Mouse (Mus musculus) frontal cortex, adult (tissue): Measurements from ENCODE around the gene Chst11.
A peak's percentile ranks its signal among the peaks of the same experiment; 100 is the strongest.

Experiments used
- ATAC-seq: cut with Nextera tagmentation; 2 replicates; pipeline ENCODE4 v1.9.2; 2017; ENCODE audit warnings: mild to moderate bottlenecking, moderate library complexity, mixed read lengths; ENCODE audit not compliant: low TSS enrichment

Chst11 gene

GRCm38 (mm10) chr10:83141434-83141833 is 156.1 kb downstream of the Chst11 start:
- ATAC-seq: no peak

- ATAC-seq: no peak
Observed at GRCm38 (mm10) chr10:83143049-83143448, 157.8 kb downstream of the Chst11 start.

GRCm38 (mm10) chr10:83145836-83146235 is 160.5 kb downstream of the Chst11 start:
- ATAC-seq: no peak

GRCm38 (mm10) chr10:83149342-83150178 is 164.3 kb downstream of the Chst11 start:
- peak; percentile 76; the same call in 1 of the 2 replicates for ATAC-seq

- ATAC-seq: no peak
Observed at GRCm38 (mm10) chr10:83150587-83150986, 165.3 kb downstream of the Chst11 start.

- ATAC-seq: no peak
Observed at GRCm38 (mm10) chr10:83151362-83151761, 166.1 kb downstream of the Chst11 start.

GRCm38 (mm10) chr10:83151896-83152685 is 166.8 kb downstream of the Chst11 start:
- no peak for ATAC-seq

- no peak for ATAC-seq
Observed at GRCm38 (mm10) chr10:83152723-83153122, 167.4 kb downstream of the Chst11 start.

GRCm38 (mm10) chr10:83153374-83153773 is 168.1 kb downstream of the Chst11 start:
- no peak for ATAC-seq

- ATAC-seq: no peak
Observed at GRCm38 (mm10) chr10:83153887-83154286, 168.6 kb downstream of the Chst11 start.

- ATAC-seq: no peak
Observed at GRCm38 (mm10) chr10:83157289-83157688, 172.0 kb downstream of the Chst11 start.

GRCm38 (mm10) chr10:83158322-83158721 is 173.0 kb downstream of the Chst11 start:
- ATAC-seq: no peak

GRCm38 (mm10) chr10:83159229-83159628 is 173.9 kb downstream of the Chst11 start:
- no peak for ATAC-seq

GRCm38 (mm10) chr10:83161656-83162365 is 176.5 kb downstream of the Chst11 start:
- ATAC-seq: 0 out of 2 replicates have a peak, but pooled peaks have one; percentile 39

GRCm38 (mm10) chr10:83163946-83164345 is 178.6 kb downstream of the Chst11 start:
- no peak for ATAC-seq

- no peak for ATAC-seq
Observed at GRCm38 (mm10) chr10:83164901-83165435, 179.7 kb downstream of the Chst11 start.

- ATAC-seq: peak; percentile 86
Observed at GRCm38 (mm10) chr10:83165521-83166243, 180.4 kb downstream of the Chst11 start.

- no peak for ATAC-seq
Observed at GRCm38 (mm10) chr10:83166272-83166671, 181.0 kb downstream of the Chst11 start.

GRCm38 (mm10) chr10:83167492-83167891 is 182.2 kb downstream of the Chst11 start:
- ATAC-seq: no peak

GRCm38 (mm10) chr10:83168303-83169056 is 183.2 kb downstream of the Chst11 start:
- ATAC-seq: no peak
